Mouse (Mus musculus) embryo, embryonic 11 days (tissue): Measurements from ENCODE around the gene Fas.

Source experiments
- DNase-seq: peaks from one replicate; pipeline ENCODE4 v3.0.0-alpha.2; 2015

The Fas gene

DNA sequence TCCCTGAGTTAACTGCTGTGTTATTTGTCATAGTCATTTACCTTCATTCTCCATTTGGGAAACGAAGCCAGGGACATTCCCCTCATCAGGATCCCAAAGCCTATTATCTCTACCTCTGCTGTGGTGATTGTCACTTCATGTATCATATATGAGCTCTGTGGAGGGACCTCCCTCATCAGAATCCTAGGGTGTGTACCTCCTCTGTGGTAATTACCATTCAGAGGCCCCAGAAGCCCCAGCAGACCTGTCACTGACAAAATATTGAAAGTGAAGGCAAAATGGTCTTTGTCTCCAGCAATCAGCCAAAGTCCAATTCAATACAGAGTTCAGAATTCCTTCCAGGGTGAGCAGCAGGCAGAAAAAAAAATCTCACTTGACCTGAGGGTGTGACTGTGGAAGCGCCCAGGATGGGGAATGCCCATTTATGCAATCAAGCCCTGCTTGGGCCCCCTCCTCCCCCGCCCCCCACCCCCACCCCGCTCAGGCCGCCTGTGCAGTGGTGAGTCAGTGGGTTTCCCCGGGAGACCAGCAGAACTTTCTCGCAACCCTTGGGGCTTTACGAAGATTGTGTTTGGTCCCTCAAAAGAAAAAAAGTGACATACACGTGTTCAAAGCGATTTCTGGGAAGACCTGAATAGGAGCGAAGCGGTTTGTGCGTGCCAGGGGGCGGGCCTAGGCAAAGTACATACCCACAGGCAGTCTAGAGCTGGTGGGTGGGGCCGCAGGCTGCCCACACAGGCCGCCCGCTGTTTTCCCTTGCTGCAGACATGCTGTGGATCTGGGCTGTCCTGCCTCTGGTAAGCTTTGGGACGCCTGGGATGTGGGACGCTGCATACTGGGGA is at the start of gene Fas:
Gene Fas (plus strand): TSS at position 719 of the 842 bp plus-strand sequence.
- peak; percentile 77 for DNase-seq

DNA sequence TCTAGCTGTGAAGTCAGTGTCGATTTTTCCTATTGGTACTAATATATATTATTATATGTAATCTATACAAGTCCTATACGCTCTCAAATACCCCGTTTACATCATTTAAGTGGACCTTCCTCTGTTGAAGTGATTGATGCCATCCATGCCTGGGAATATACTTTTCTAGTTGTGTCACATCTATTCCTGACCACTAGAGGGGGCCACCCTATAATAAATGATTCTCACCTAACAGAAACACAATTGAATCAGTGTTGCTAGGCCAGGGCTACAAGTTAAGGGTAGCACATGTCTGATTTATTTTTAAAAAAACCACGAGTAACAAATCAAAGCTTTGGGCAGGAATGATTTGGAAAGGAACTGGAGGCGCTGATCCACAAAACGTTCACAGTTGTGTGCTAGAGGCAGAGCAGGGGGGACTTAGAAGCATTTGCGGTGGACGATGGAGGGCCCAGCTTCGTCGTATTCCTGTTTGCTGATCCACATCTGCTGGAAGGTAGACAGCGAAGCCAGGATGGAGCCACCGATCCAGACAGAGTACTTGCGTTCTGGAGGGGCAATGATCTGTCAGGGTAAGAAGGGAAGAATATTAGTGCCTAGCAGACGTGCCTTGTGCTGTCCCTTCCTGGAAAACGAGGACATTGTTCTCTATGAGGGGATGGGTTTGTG is 49.1 kb upstream of the Fas start:
- peak; percentile 56 for DNase-seq

DNA sequence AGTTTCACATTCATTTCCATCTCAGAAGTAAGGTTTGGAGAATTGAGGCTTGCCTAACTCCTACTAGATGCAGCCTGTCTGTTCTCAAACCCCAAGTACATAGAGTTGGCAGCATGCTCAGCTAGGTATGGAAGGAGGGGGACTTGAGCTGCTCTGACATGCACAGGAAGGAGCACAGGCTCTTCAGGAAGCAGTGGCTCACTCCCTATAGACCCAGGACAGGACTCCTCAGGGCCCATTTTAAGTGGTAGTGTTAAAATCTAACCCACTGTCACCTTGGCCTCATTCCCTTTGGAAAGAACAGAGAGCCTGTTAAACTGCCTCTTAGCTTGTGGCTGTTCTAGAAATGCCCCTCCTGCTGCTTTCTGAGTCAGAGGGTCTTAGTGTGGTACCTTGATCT is 47.5 kb upstream of the Fas start:
- no peak for DNase-seq

DNA sequence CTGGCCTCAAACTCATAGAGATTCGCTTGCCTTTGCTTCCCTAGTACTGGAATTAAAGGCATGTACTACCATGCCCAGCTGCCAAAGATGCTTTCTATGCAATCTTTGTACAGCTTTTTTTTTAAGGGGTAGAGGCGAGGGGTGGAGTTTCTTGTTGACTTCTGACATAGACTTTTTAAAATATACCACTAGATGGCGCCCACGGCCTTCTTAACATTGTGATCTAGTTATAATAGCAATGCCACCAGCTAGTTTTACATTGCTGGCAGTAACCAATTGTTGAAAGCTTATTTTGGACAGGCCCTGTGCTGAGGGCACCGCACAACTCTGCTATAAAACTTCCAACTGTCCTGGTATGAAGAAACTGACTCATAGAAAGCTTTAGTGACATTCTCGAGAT is 46.4 kb upstream of the Fas start:
- DNase-seq, result peak; percentile 88

DNA sequence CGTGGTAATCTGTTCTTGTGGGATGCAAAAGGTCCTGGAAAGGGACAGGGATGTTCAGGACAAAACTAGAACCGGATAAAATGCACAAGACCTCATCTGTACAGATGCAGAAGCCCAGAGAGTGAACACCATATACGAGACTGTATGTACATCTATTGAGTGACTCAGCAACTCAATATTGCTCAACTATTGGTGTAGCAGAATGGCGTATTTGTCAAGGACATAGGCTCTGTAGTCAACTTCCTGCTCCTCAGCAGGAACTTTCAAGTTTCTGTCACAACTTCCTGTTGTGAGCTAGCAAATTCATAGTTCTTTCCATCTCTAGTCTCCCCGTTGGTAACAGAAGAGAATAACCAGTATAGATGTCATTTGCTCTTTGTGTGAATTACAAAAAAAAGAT is 41.9 kb upstream of the Fas start:
- DNase-seq, result no peak

DNA sequence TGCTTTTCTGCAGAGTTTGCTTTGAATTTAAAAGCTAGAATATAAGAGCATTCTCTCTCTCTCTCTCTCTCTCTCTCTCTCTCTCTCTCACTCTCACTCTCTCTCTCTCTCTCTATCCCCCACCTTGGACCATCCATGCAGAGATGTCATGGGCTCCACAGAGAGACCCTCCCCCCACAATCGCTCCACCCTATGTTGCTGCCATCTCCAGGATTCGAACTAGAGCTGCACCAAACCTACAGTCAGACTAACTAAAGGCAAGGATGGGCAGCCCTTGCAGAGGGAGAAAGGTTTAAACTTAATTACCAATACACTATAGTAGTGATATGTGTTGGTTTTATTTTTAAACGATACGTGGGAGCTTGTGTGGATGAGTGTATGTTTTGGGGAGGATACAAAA is 39.8 kb upstream of the Fas start:
- DNase-seq, result no peak

DNA sequence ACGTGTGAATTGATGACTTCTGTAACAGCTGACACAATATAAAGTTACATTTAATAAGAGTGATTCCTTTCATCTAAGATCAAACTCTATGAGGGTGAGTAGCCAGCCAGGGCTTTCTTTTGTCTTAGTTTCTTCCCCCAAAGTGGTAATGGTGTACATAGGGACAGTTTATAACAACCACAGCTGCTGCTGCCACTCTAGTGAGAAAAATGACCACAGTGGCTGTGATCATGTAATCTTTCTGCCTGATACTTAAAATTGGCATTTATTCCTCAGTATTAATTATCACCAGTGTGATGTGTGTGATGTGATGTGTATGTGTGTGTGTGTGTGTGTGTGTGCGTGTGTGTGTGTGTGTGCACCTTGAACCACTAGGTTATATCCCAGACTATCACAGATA is 38.6 kb upstream of the Fas start:
- DNase-seq, result no peak

DNA sequence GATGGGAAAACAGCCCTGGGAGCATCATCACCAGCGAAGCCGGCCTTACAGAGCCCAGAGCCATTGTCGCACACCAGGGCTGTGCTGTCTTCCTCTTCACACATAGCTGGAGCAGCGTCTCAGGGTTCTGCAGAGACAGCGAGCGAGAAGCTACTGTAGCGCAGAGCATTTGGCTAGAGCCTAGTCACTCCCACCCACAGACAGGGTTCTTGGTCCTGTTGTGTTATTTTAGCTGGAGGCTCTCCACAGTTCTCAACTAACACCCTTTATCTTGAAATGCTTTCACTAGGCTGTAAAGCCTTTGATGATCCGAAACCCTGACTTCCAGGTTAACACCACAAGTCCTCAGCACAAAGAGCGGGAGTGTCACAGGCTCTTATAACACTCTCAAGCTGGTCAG is 38.0 kb upstream of the Fas start:
- DNase-seq, result no peak

DNA sequence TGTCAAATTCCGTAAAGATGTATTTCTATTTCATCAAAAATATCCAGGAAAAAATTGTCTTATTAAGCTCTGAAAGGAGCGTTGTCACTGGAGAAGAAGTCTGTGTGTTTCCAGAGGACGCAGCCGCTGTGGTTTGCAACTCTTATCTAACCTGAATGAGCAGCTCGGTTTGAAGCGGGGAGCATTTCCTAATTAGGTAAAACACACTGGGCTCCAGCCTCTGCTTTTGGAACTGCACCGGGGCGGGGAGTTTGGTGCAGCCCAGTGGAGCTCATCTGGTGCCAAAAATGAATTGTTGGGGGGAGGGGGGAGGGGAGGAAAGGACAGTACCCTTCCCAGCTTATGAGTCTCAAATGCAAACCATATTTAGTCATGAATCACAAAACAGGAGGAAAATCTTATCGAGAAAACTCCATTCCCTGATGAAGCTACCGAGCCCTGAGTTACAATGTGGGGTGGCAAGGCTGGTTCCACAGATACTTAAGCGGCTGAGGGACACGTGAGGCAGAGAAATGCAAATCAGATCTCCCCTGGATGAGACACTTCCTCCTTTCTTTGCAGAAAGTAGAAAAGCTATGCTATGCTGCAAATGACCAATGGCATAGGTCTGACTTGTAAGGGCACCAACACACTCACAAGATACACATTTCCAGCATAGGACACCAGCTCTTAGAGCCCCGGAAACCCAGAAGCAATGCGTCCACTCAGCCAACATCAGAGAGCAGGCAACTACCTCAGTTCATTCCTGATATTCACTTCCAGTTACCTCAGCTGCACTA is 36.2 kb upstream of the Fas start:
- DNase-seq, result no peak

DNA sequence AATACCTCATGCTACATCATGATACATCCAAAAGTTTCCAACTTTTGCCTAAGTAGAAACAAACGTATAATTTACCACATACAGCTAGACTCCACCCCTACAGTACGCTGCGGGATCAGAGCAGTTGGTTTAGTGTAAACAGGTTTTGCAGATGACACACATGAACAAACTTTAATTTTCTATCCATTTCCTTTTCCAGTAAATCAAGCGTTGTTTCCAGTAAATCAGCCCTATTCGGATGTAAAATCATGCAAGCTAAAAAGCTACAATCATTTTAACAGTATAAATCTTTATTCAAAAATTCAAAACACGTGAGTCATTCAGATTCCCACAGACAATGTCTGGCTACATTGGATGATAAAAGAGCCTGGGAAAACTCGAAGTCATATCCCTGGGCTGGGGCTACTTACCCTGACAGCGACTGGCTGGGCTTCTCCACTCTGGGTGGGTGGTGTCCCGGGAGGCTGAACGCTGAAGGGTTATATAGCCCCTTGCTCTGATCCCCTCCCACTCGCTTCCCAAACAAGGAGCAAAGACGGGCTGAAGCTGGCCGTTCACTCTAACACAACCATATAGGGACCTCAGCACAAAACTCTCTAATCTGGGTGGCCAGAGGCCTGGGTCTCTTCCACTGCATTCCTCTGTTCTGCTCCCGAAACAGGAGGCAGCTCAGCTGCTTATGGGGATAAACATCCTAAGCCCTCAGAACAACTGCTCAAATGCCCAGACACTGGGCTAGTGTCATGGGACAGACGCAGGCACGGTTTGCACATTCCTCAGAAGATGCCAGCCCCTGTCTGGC is 35.4 kb upstream of the Fas start, which contains the start of gene Acta2:
Gene Acta2 (minus strand): TSS at position 711 of the 802 bp plus-strand sequence.
- DNase-seq, result peak; percentile 26

DNA sequence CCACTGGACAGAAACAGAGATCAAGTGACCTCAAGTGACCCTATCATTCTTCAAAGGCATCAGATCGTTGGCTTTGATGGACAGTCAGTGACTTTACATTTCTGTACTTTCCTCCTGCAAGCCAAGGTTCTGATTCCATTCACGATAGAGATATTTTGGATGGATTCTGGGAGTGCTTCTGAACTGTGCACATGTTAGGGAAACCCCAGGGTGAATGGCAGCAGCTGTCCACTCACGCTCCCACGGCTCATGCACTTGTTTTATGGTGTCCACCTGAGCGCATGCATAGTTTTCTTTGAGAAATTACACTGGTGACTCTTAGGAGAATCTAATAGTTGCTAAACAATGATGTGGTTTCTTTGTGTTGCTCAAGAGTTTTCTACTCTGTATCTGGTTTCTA is 34.3 kb upstream of the Fas start:
- DNase-seq, result no peak

DNA sequence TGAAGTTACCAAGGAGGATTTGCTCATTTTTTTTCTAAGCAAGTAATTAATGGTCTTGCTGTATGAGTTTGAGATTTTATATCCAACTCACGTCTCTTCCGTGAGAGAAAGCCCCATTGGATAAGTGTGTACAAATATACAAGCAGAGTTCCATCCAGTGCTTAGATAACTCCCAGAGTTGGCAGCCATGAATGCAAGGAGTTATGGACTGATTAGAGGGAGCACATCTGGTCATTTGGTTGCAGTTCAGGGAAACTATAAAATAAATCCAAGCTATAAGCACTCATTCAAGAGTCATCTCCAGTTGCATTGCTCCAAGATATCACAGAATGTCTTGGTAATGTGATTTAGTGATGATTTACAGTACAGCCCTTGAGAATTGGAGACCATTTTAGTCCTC is 33.5 kb upstream of the Fas start:
- DNase-seq, result no peak

DNA sequence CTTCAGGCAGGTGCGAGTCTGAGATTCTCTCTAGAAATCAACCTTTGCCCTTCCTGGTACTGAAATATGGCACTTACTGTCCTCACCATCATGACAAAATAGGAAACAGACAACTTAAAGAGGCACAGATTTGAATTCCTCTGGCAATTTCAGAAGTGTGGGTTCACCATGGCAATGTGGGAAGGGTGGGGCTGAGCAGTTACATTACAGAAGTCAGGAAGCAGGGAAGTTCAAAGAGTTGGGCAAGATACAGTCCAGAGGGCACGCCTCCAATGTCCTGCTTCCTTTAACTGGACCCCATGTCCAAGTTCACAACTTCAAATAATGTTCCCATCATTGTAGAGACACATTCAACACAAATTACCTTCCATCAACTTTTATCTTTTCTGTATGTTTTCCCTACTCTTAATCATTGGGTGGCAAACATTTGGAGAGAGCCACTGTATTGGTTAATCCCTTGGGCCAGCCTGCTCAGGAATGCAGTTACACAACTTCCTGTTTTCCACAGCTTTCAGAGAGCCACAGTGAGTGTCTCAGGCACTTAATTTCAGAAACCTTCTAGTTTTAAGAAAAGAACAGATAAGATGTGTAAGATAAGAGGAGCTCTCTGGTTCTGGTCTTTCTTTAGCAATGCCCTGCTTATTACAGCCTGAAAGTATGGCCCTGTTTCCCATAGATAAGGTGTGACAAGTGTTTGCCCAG is 28.0 kb upstream of the Fas start:
- DNase-seq, result no peak

DNA sequence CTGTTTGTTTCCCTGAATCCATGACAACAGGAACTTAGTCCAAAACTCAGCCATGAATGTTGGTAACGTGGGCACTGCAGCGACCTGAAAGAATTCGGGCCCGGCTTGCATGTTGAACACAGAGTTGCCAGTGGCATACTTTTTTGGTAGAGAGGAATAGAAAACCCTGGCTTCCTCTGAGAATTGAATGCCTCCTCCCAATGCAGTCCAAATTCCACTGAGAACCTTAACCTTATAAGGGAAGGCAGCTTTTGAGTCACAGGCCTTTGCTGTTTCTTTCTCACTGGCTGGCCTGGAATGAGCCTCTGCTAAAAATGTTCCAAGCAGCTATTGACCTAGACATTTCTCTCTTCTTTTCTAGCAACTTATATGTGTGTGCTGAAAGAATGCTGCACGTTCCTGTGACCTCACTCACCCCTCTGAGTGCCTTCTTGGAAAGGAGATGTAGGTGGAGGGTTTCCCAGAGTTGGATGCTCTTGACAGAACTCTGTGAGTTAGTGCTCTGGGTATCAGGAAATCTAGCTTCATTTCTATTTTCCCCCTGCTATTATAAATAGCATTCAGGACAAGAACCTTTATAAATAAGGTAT is 24.8 kb upstream of the Fas start:
- no peak for DNase-seq

DNA sequence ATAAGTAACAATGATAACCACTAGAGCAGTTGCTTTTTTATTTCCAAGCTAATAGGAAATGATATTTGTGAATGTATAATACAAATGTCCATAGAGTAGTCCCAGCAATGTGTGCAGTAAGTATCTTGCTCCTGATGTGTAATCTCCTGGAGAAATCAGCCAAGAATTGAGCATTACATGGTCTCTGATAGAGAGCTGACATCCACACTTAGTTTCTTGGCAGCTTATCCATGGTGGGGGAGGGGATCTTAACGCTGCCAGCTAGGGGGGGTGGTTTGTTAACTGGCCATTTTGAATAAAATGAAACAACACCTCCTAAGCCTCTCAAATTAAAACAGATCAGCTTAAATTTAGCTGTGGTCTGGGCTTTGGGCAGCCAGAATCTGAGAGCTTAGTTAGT is 21.5 kb upstream of the Fas start:
- DNase-seq, result no peak

DNA sequence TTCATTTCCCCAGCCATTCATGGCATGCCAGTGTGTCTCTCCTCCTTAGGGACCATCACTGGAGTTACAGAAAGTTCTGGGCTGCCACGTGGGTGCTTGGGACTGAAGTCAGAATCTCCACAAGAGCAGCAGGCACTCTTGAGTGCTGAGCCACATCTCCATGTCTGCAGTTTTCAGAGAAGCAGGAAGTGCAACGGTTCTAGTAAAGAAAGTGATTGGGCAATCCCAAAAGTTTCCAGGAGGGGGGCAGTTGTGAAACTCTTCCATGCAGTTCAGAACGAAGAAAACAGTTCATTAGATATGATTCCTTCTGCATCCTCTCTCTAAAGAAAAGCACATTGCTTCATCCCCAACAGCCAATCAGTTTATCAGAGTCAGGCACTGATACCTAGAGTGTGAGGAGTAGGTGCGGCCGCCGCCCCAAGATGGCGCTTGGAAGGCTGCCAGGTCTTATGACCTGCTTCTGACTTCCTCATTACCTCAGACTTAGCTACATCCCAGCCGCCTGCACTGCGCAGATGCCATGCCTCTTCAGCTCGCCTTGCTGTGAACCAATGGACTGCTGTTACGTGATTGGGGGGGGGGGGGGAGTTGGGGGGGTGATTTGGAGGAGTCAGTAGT is 20.2 kb upstream of the Fas start:
- no peak for DNase-seq

DNA sequence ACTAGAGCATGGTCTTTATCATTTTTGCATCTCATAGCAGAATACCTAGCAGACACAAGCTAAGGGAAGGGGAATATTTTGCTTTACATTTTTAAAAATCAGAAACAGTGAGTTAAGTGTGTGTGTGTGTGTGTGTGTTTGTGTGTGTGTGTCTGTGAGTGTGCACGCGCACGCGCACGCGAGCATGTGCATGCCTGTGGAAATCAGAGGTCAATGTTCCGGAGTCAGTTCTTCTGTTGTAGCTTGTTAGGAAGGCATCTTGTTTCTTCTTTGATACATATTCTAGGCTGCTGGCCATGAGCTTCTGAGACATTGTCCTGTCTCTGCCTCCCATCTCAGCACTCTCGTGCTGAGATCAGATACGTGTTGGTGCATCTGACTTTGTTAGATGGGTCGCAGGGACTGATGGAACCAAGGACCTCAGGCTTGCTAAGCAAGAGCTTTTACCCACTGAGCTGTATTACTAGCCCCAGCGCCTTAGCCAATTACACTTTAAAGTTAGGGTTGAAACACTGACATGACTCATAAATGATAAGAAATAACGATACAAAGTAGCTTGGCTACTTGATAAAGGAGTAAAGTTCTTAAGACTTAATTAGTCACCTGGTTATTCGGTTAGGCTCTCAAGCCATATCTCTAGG is 19.5 kb upstream of the Fas start:
- DNase-seq, result no peak

DNA sequence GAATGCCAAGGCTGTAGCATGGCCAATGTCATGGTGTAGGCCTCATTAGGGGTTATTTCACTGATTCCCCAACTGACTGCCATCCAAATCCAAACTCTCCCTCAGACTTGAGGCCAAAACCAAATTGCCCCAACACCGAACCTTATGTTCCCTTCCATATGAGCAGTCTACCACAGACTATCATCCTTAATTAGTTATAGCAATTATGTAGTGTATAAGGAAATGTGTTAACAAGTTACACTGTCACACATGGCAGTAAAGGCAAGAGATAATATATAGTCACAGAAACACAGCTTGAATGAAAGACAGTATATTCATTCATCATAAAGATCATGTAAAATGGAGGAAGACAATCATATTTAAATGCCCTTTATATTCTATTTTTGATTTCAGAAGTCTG is 17.4 kb upstream of the Fas start:
- no peak for DNase-seq

DNA sequence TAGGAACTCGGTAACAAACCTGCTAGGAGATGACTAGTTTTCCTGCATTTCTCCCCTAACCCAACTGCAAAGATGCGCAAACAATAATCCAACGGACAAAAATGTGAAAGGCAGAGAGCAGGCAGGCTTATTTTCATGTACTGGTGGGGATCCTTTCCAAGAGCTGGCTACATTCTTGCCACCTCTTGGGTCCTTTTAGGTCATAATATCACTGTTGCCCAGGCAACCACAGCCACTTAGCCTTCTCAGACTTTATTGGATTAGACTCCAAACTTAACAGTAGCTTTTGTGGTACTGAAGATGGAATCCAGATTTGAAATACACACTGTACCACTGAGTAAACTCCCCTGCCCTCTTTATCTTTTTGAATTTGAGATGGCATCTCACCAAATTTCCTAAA is 12.4 kb upstream of the Fas start:
- DNase-seq, result no peak

DNA sequence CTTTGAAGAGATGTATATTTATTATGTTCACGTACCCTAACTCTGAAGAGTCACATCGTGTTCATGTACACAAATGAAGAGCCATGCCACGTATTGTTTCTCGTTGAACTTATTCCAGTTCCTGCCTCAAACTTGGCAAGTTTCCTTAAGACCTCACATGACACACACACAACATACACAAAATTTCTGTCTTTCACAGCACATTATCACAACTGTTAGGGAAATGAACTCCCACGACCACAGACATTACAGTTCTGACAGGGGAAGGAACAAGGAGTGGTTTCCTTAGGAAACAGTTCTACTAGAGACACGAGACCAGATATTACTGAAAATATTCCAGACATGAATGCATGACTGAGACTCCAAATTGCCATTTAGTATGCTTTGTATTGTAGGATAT is 6.9 kb upstream of the Fas start:
- no peak for DNase-seq

DNA sequence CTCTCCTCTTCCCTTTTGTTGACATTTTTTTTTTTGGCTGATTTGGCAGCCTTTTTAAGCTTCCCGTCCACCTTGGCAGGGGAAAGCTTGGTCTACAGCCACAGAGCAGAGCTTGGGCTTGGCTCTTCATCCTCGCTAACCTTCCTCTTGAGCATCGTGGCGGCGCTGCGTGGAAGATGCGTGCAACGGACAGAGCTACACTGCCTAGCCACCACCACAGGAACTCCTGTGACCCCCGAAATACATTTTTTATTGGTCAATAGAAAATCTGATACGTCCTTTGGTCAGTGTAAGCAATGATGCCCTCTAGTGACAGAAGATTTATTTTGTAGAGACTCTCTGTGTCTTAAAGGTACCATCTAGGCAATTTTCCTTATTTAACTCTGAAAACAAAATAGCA is 6.1 kb upstream of the Fas start:
- DNase-seq, result peak; percentile 9
